Mouse (Mus musculus) left cerebral cortex, adult 9 months (tissue): ENCODE data around the gene Islr.
A peak's percentile ranks its signal among the peaks of the same experiment; 100 is the strongest.
"Not testable (repeated sequence)": the region's sequence is repeated elsewhere in the genome, so short reads cannot be mapped to it uniquely, and the experiment has no call there.

ENCODE experiments used
- DNase-seq, 2 experiments: peaks; one replicate each; pipeline ENCODE4 v3.0.0; 2022; ENCODE audit warnings: low spot score in 2 of 2

Gene Islr

DNA sequence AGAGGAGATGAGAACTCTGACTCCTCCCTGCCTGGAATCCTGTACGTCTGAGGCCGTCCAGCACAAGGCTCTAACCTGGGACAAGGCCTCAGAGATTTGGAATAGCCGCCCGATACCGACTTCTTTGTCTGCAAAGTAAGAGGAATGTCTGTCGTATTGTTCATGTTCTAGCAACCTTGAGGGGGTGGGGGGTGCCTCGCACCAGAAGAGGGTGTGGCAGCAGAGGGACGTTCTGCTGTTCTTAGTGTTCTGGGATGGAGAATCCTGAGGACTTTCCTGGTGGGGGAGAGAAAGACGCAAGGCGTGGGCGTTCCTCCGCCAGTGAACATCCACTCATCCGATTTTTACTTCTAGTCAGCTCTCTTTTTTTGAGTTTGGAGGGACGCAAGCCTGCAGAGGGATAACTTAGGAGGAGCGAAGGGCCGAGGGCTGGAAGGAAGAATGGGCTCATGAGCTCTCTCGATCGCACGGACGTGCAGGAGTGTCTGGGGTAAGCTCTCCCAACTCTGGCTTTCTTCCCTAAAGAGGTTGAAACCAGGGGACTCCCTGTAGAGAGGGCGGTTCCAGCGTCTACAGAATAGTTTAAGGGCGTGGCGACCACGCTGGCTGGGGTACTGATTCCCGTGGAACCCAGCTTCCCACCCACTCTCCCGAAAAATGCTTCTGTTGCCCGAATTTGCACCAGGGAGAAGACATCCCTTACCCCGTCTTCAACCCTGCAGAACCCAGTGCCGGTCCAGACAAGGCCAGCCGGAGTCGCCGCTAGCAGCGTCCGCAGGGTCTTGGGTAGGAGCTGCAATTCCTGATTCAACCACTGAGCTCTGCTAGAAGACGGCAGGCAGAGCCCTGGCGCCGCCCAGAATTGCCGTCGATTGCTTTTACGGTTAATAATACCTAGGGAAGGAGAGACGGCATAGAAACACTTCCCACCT is at the start of gene Islr, which contains the start of gene Islr2:
Islr (minus strand) TSS at position 791 of the 932 bp plus-strand sequence.
Islr2 (minus strand) TSS at position 804 of the 932 bp plus-strand sequence.
- peak in 1 of 2 experiments; percentile 39 for DNase-seq

DNA sequence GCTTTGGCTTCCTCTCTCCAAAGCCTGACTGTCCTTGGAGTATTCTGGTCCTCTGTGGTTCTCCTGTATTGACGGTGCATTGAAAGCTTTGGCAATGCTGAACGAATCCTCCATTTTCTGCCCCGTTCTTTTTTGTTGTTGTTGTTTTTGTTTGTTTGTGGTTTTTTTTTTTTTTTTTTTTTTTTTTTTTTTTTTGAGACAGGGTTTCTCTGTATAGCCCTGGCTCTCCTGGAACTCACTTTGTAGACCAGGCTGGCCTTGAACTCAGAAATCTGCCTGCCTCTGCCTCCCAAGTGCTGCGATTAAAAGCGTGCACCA is 49.7 kb upstream of the Islr start:
- DNase-seq: not testable (repeated sequence)

DNA sequence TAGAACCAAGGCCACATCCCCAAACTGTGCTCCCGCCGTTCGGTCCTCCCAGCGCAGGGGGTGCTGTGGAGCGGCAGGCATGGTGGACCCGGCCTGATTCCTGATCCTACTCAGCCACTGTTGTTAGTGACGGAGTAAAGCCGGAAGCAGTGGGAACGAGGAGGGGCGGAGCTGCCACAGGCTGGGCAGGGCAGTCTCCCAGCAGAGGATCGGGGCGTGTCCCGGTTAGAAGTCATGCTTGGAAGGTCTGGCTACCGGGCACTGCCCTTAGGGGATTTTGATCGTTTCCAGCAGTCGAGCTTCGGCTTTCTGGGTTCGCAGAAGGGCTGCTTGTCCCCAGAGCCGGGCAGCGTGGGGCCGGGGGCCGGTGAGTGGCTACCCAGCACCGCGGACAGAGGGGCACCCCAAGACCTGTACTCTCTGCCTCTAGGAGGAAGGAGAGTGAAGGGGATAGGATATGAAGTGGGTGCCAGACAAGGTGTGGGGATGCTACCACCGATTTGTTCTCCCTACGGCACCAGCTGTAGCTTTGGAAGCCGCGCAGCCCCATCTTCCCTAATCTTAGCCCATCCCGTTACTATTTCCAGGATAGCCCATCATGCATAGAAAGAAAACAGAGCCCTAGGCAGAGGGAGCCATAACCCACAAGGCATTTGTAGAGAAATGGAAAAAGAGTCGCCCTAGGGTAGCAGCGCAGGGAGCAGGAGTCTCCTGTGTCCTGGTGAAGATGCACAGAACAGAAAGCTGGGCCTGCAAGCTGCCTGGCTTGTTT is 49.1 kb upstream of the Islr start, which contains the start of gene Stoml1:
Stoml1 (plus strand) TSS at position 132 of the 772 bp plus-strand sequence.
- DNase-seq: peak; percentile 80 to 93

DNA sequence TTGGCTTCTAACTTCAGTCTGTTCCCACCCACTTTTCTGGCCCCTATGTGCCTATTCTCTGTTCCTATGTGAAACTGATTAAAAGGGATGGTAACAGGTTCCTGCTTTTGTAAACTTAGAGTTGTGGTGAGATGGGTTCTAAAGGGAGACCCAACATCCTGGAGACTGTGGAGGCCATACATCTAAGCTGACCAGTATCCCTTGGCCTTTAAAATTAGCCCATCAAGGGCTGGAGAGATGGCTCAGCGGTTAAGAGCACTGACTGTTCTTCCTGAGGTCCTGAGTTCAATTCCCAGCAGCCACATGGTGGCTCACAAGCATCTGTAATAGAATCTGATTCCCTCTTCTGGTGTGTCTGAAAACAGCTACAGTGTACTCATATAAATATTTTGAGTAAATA is 46.6 kb upstream of the Islr start:
- not testable (repeated sequence) for DNase-seq

DNA sequence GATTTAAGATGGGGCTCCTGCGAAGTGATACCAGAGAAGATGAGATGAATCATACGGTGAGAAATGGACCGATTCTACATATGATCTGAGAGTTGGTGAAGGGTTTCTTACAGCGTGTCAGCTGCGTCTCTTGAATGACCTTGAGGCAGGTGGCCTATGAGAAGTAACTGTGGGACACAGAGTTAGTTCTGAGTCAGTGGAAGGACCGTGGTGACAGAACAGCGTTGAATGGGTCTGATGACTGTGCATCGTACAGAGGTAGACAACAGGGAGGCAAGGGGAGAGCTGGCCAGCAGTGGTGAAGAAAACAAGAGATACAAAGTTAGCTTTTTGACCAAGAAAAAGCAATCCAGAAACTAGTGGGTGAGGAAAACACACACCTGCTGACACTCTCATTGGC is 46.2 kb upstream of the Islr start:
- DNase-seq: no peak

DNA sequence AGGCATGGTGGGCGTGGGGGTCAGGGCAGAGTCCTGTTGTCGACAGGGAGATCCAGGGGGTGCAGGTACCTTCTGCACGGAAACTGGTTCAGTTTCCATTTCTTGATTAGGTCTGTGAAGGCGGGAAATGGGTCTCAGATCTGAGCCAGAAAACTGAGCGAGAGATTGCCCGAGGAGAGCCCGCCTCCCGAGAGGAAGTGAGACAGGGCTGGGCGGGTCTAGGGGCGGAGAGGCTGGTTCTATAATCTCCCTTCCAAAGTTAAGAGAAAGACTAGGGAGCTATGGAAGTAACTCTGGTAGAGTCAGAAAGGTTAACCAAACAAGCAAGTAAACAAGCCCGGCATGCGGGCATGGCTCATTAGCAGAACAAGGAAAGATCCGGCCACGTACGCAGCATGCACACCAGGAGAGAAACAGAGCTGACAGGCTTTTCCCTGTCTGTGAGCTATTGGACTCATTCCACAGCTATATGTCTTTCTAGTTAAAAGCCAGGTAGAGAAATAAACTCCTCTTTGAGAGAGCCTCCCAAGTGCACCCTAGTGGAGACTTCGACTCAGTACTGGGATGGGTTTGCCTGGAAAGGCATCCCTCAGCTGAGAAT is 45.6 kb upstream of the Islr start, which contains the start of gene Pml:
Pml (minus strand) TSS at position 195 of the 601 bp plus-strand sequence.
- peak in 1 of 2 experiments; percentile 66 for DNase-seq

DNA sequence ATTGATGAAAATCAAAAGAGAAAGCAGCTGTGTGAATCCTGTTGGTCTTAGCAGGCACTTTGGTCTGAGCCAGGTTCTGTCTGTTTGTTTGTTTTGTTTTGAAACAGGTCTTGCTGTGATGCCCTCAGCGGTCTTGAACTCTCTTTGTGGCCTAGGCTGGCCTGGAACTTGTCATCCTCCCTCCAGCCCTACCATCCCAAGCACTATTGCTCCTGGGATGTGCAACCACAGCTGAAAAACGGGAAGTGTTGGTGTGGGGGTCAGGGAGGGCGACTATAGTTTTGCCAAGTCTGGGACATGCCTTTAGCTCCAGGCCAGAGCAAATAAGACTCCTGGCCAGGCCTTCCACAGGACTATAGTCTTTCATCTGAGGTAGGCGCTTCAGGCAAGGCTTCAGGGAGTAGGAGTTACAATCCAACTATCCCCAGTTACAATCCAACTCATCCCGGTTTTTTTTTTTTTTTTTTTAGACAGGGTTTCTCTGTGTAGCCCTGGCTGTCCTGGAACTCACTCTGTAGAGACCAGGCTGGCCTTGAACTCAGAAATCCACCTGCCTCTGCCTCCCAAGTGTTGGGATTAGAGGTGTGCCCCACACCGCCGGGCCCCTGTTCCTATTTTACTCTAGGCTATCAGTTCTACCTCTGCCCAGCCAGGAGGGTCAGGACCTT is 44.8 kb upstream of the Islr start:
- no peak for DNase-seq

DNA sequence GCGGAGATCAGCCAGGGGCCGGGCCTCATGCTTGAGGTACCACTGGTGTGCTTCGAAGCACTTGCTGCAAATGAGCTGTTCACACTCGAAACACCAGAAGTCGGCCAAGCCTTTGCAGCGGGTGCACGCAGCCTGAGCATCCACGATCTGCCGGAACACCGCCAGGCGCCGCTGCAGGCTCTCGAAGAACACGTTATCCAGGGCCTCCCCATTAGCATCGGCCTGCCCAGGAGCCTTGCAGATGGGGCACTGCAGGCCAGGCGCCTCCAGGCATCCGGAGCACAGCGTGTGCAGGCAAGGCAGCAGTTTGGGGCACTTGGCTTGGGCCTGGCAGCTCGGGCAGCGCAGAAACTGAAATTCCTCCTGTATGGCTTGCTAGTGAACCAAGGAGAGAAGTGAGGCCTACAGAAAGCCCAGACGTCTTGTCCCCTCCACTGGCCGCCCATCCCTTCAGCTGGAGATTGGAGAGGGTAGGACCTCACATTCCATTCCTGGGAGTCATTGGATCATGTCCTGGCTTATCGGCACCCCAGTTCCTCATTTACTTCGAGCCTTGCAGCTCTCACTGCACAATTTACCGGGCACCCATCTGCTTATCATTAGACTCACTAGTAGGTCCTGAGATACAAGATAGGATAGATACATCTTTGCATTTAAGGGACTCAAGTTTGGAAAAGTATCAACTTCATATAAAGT is 43.1 kb upstream of the Islr start:
- peak; percentile 36 to 80 for DNase-seq

DNA sequence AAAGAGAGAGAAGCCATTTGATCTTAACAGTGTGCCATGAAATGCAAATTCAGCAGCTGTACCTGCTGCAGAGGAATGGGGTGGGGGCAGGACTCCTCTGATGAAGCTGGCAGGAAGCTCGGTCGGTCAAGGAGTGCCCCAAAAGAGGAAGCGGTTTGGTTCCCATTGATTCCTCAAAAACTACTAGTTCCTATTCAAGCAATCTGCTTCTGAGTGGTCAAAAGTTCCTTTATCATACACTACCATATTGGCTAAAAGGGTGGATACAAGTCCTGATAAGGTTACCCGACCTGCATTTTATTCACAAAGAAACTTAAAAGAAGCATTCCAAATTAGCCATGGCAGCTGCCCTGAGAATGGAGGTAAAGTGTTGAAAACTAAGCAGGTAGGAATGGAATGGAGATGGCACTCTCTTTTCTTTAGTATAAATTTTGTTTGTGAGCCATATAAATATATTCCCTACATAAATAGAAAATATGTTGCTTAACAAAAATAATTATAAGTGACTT is 42.0 kb upstream of the Islr start:
- no peak for DNase-seq

DNA sequence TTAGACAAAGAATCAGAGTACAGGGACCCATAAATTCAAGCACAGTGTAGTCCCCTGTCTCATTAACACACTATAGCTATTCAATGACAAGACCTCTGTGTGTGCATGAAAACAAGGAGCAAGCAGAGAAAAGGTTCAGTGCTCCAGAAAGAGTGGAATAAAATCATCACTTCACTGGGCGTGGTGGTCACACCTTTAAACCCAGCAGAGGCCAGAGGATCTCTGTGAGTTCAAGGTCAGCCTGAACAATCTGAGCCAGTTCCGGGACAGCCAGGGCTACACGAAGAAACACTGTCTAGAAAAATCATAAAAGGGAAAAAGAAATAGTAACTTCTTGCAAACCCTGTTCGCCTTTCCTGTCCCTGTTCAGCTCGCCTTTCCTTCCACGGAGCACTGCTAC is 39.6 kb upstream of the Islr start:
- DNase-seq: no peak

DNA sequence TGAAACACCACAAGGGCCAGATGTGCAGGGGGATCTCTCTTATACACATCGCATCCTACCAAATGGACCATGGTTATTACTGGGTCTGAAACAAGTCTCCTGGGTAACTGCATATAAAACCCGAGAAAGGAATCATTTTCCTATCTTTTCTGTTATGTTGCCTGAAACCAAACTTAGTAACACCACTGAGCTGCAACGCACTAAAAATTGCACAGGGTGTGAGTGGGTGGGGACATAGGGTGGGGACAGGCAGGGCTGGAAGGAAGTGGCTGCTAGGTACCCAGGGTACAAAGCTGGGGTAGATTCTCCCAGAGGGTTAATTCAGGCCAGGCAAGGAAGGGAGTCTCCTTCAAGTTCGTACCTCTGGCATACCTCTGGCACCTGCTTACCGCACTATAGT is 38.6 kb upstream of the Islr start:
- peak in 1 of 2 experiments; percentile 36 for DNase-seq

DNA sequence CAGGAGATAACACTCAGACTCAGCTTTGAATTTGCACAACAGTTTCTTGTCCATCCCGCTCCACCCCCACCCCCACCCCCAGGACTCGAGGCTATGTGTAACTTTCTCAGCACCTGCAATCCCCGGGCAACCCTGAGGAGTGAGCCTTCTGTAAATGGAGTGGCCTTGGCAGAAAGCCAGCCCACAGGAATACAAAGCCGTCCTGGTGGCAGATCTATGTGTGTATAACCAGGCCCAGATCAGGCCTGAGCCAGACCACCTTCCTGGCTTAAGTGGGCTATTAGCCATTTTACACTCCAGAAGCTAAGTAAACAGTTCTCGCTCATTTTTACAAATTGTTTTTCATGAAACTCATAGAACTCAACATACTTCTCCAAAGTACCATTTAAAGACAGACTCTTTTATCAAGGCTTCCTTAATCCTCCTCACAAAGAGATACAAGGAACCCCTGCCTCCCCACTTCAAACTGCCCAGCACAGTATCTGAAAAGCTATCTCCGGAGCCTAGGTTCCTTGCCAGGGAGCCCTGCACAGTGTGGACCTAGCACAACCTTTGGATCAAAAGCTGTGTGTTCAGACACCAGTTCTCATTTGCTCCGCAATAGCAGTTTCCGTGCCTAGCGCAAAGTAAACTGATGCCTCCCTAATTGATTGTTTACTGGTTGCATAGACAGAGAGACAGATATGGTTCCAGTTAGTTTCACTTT is 37.8 kb upstream of the Islr start:
- DNase-seq: no peak

DNA sequence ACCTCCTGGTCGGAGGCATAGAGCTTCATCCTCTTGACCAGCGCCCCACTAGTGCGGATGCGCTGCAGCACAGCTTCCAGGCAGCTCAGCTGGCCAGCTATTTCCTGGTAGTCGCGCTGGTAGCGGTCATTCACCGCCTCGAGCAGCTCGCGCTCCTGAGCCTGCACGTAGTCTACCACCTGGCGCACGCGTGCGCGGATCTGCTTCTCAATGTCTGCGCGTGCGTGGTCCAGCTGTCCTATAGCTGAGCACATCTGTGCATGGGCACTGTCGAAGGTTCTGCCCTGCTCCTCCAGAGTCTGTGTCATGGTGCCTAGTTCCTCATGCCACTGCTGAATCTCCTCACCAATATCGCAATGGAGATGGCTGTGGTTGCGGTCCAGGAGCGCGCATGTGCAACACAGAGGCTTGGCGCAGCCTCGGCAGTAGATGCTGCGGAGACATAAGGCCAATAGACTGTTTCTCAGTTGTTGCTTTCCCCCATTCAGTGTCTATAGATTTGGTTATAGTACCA is 30.5 kb upstream of the Islr start:
- DNase-seq: no peak

DNA sequence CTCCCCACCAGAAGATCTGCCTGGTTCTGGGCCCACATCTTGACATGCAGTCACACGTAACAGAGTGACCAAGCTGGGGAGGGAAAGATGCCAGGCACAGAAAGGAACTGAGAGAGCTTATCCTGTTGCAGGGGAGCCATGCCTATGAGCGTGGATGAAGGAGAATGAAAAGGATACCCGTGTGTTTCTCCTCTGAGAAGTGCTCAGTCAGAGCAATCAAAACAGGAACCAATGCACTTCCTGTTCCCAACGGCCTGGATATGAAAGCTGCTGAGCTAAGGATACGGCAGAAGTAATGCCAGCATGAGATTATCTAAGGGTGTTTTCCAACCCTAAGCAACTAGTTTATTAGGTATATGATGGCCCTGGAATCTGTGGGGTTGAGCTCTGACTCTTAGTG is 28.3 kb upstream of the Islr start:
- DNase-seq: no peak

DNA sequence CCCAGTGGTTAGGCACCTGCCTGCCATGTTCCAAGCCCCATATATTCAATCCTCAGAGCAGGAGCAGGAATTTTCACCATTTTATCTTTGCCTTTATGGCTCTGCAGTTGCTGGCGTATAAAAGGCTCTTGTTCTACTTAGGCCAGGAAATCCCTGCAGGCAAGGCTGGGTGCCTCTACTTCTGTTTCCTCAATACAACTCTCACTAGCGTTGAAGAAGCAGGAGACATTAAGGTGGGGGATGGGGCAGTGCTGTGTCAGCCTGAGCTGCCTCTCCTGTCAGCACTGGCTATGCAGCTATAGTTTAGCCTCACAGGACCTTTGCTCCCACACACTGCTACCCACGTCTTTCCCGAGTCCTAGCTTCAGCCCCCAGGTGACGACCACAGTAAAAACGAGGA is 27.6 kb upstream of the Islr start:
- no peak for DNase-seq

DNA sequence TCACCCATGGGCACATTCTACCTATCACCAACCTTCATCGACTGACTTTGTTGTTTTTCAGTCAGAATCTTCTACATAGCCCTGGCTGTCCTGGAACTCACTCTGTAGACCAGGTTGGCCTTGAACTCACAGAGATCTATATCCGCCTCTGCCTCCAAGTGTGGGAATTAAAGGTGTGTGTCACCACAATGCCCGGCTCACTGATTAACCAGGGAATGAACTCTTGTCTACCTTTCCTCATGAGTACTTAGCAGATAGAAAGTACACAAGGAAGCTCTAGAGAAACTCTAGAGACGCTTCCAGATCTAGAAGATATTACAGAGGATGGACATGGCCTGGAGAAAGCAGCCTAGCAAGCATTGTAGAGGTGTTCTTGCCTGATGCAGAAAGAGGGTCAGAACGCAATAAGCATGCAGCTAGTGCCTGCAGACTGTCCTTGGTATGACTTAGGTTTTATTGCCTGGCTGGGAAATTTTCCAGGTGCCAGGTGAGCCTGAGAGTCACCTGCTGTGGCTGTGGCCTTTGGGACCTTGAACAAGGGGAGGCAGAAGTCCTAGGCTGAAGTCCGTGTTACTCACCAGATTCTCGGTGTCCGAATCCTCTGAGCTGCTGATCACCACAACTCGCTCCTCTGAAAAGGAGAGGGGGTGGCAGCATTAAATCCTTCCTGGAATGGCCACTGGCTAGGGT is 24.8 kb upstream of the Islr start:
- no peak for DNase-seq

DNA sequence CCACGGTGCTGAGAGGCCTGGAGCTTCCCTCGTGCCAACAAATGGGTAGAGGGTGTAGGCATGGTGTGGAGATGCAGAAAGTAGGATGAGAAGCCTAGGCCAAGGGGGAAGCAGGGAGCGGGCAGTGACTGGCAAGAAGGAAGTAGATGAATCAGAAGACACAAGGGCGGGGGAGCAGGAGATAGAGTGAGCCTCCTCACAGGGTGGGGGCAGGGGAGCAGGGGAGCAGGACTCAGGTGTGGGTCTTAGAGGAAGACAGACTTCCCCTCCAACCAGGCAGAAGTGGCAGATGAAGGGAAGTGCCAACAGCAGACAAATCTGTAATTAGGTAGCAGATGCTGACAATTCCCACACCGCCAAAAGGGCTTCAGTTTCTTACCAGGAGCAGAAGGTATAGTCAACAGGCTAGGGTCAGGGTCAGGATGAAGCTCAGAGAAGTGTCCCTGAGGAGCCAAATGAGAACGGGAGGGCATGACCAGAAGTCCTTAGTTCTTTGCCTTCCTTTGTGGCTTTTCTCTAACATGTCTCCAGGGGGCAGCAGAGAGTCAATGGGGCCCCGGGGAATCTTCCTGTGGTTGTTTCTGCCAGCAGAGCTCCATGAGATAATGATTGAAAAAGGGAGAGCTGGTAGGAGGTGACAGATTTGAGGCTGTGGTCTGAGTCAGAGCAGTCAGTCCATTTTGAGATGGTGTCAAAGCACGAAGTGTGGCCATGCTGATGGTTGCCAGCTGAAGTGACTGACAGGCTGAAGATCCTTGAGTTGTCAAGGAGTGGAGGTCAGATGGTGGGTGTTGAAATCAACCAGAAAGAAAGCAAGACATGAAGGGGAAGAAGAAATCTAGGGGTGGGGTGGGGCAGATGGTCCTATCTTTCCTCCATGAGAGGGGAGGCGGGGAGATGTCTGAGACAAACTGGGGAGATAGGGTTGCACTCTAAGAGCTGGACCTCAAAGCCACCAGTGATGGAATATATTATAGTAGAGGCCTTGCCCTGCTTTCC is 22.1 kb upstream of the Islr start:
- peak in 1 of 2 experiments; percentile 61 for DNase-seq

DNA sequence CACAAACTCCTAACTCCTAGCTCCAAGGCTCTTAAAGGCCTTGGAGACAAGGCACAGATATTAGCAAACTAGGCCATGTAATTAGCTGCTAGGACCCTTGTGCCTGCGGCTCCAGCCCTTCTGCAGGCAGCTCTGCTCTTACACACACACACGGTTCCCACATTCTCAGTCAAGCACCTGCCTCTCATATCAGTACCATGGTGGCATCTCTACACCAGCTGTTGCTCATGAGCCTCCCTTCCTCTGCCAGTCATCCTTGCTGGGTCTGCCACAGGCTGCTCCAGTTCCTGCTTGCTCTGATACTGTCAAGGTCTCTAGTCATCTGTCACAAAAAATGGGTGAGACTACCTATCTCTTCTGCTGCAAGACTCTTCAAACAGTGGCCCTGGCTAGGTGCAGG is 20.2 kb upstream of the Islr start:
- DNase-seq: no peak
